Mouse (Mus musculus): ENCODE results near the gene Abi3bp.

Gene Abi3bp

DNA sequence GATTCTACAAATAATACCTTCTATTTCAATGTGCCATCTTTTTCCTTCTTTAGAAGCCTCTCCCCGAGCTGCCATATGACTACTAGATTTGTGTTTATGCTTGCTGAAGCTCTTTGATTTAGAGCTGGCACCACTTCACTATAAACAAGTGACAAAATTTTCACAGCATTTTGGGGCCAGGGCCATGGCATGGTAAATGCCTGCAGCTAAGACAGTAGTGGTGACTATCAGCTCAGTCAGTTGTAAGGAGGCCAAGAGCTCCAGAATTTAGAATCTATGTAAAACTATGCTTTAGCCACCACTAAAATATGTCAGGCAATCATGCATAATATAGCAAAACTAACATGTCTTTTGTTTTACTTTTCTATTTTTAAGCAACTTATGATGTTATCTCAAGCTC lies 124.7 kb downstream of the Abi3bp start:
- Histone ChIP-seq H3K36me3 (ENCODE audit: control insufficient read depth, insufficient read depth, low read length, poor library complexity, severe bottlenecking) (no peaks in the 10 kb centered on the region), H3K27me3 (ENCODE audit: control insufficient read depth, insufficient read depth, low read length, poor library complexity, severe bottlenecking) (no peaks in the 10 kb centered on the region)
- DNase-seq (ENCODE audit: low read depth, low spot score), result no peak

DNA sequence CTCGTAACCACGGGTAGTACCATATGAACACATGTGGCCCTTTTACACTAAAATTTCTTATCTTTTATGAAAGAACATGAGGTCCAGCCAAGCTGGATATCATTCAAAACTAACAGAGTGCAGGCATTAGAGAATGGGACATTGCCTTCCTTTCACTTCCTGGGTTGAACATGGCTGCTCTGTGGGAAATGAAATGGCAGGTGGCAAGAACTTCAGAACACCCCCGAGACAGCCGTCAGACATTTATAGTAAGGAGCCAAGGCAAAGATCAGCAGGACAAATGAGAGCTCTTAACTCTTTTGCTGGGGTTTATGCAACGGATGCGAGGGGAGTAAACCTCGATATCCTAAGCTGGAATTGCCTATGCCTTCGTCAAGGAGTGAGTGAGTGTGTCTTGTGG lies 132.9 kb downstream of the Abi3bp start:
- Histone ChIP-seq H3K27me3 (ENCODE audit: control insufficient read depth, insufficient read depth, low read length, poor library complexity, severe bottlenecking) (no peaks in the 10 kb centered on the region), H3K36me3 (ENCODE audit: control insufficient read depth, insufficient read depth, low read length, poor library complexity, severe bottlenecking) (no peaks in the 10 kb centered on the region)
- DNase-seq (ENCODE audit: low read depth, low spot score), result no peak

DNA sequence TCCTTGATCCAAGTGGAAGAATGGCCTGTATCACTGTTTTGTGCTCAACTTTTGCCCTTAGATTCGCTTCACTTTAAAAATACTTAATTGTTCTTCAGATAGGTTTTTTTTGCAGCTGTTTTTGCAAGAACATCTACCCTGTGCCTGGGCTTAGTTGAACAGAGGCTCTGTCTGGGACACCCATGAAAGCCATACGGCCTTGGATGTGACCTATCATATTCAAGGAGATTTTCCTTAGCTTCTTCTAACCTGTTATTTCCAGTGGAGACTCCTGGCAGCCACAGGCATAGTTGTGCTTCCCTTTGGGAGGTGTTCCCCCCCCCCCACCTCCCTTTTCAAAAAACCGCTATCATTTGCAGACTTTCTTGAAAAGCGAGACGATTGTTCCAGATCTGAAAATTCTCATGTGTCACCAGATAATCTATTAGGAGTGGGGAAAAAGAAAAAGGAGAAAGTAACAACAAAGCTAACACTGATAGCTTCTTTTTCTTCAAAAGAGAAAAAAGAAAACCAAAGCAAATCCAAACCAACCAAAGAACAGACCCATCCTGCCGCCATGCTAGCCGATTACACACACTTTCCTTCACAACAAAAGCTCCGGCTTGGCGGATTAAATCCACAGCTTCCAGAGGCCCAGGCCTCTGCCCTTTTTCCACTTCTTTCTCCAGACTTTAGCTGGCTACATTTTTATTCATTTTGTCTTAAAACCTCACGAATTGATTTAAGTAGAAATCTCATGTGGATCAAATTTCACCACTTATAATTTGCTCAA lies 133.6 kb downstream of the Abi3bp start:
- DNase-seq (ENCODE audit: low read depth, low spot score), result no peak
- H3K27me3 ChIP-seq (ENCODE audit: control insufficient read depth, insufficient read depth, low read length, poor library complexity, severe bottlenecking), result no peaks in the 10 kb centered on the region
- H3K36me3 ChIP-seq (ENCODE audit: control insufficient read depth, insufficient read depth, low read length, poor library complexity, severe bottlenecking), result no peaks in the 10 kb centered on the region

DNA sequence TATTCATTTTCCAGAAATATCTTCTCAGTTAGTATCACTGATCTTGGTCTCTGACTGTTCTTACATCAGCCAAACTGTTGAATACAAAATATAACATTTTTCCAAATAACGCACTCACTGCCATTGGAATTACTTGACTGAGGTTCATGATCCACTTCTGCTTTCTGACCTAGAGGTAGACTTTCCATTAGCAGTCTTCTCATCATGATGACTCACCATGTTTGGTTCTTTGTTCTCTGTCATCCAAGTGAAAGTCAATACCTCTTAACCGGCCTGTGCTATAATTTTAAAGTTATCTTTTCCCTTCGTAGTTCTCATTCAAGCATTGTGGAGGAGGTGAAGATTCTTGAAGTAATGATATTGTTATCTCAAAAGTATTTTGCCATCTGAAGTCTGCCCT lies 160.9 kb downstream of the Abi3bp start:
- DNase-seq (ENCODE audit: low read depth, low spot score), result no peak
- Histone ChIP-seq H3K36me3 (ENCODE audit: control insufficient read depth, insufficient read depth, low read length, poor library complexity, severe bottlenecking) (no peaks in the 10 kb centered on the region), H3K27me3 (ENCODE audit: control insufficient read depth, insufficient read depth, low read length, poor library complexity, severe bottlenecking) (no peaks in the 10 kb centered on the region; the same call in 1 of the 2 replicates)

DNA sequence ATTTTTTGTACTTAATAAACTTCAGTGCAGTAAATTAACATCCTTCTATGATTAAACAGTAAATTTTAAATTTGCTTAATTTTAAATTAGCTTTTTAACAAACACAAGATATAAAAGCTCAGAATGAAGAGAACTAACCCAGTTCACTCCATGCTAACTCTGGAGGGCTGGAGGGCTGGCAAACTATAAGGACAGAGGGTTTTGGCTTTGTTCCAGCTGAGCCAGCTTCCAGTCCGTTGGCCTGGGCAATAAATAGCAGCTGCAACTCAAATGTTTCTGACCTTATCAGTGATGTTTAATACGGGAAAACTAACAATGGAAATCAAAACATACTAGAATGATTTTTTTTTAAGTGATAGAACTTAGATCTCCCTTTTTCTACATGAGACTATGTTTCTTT lies 167.6 kb downstream of the Abi3bp start:
- H3K27me3 ChIP-seq (ENCODE audit: control insufficient read depth, insufficient read depth, low read length, poor library complexity, severe bottlenecking), result no peaks in the 10 kb centered on the region; the same call in 1 of the 2 replicates
- no peak for DNase-seq (ENCODE audit: low read depth, low spot score)
- H3K36me3 ChIP-seq (ENCODE audit: control insufficient read depth, insufficient read depth, low read length, poor library complexity, severe bottlenecking), result no peaks in the 10 kb centered on the region

DNA sequence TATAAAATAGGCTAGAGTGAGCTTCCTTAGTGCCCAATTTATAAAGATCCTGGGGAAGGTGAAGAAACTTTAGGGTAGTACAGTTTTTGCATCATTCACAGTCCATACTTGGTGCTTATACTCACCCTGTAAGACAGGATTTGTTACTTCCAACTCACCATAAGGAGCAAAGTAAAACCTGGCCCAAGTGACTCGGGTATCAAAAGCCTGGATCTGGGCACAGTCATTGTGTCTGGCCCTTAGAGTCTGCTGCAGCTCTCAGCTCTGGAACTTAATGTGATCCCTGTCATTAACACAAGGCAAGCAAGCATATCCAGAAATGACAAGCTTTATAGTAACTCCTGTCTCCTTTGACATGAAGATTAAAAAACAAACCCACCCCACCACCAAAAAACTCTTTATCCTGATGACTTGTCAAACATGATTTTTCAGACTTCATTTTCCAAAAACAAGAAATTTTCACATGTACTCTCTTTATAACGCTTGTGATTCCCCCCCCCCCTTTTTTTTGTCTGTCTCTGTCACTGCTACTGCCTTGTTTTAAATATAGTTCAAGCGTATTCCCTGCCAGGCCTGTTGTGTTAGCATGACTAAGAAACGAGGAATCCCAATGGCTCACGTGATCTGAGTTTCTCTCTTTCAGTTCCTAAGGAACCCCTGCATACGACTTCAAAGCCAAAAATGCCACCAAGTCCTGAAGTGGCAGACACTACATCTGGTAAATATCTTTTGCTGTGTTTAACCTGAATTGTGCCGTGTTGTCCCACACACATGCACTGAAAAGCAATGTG lies 168.9 kb downstream of the Abi3bp start:
- no peaks in the 10 kb centered on the region for H3K36me3 ChIP-seq (ENCODE audit: control insufficient read depth, insufficient read depth, low read length, poor library complexity, severe bottlenecking)
- DNase-seq (ENCODE audit: low read depth, low spot score), result no peak
- H3K27me3 ChIP-seq (ENCODE audit: control insufficient read depth, insufficient read depth, low read length, poor library complexity, severe bottlenecking), result no peaks in the 10 kb centered on the region; the same call in 1 of the 2 replicates

DNA sequence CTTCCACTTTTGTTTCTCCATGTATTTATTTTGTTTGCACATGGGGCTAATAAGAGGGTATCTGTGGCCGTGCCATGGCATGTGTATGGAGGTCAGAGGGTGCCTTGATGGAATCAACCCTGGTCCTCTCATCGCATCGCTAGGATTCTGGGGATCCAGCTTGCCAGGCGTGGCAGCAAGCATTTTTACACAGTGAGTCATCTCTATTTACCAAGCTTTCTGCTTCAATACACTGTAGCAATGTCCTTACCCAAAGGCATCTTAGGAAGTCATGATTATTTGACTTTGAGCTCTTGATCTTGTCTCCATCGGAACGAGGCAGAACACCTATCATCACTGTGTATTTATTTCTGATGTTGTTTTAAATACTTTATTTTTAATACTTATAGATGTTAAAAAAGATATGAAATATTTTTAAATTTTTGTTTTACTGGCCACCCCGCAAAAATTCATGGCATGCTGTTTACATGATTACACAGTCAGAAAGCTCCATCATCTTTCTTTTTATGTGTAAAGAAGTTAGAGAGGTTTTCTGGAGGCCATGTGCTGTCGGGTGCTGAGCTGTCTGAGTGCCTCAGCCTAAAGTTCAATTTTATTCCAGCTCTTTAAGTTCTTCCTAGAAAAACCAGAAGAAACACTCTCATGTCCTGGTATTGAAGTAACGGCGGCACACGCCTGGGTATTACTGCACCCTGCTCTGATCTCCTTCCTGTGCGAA lies 177.7 kb downstream of the Abi3bp start:
- H3K36me3 ChIP-seq (ENCODE audit: control insufficient read depth, insufficient read depth, low read length, poor library complexity, severe bottlenecking), result no peaks in the 10 kb centered on the region
- H3K27me3 ChIP-seq (ENCODE audit: control insufficient read depth, insufficient read depth, low read length, poor library complexity, severe bottlenecking), result no peaks in the 10 kb centered on the region

DNA sequence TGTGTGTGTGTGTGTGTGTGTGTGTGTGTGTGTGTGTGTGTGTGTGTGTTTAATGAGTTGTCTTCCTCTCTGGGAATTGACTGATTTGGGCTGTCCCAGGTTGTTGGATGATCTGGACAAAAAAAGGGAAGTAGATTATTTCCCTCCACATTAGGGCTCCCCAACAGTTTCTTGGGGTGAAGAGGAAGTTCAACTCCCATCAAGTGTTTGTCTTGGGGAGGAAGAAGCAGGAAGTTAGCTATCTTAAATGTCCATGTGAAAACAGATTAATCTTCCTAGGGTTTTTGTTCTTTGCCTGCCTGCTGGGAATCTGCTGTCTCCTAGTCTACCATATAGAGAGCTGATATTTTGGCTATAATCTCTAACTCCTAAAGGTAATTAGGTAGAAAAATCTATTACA lies 181.2 kb downstream of the Abi3bp start:
- no peaks in the 10 kb centered on the region for H3K27me3 ChIP-seq (ENCODE audit: control insufficient read depth, insufficient read depth, low read length, poor library complexity, severe bottlenecking)
- no peaks in the 10 kb centered on the region for H3K36me3 ChIP-seq (ENCODE audit: control insufficient read depth, insufficient read depth, low read length, poor library complexity, severe bottlenecking)

More for the DNA sequence above, 177.7 kb downstream of the Abi3bp start:
- DNase-seq (ENCODE audit: low read depth, low spot score), result no peak

DNA sequence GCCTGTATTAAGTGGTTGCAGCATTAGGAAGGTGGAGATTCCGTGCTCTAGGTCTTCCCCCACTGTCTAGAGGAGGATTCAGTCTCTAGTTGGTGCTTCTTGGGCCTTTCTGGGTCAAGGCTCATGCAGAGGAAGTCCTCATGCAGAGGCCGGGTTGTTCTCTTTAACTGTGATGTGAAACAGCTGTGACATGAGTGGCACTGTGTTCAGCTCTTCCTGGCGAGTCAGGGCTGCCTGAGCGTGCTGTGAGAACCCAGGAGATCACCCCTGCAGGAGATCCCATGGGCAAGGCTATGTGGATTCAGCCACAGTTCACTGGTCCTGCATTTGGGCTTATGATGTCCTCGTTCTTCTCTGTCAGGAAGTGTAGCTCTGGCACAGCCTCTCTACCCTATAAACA lies 191.8 kb downstream of the Abi3bp start:
- no peak for DNase-seq (ENCODE audit: low read depth, low spot score)
- H3K36me3 ChIP-seq (ENCODE audit: control insufficient read depth, insufficient read depth, low read length, poor library complexity, severe bottlenecking), result no peaks in the 10 kb centered on the region

More for the DNA sequence above, 181.2 kb downstream of the Abi3bp start:
- no peak for DNase-seq (ENCODE audit: low read depth, low spot score)

DNA sequence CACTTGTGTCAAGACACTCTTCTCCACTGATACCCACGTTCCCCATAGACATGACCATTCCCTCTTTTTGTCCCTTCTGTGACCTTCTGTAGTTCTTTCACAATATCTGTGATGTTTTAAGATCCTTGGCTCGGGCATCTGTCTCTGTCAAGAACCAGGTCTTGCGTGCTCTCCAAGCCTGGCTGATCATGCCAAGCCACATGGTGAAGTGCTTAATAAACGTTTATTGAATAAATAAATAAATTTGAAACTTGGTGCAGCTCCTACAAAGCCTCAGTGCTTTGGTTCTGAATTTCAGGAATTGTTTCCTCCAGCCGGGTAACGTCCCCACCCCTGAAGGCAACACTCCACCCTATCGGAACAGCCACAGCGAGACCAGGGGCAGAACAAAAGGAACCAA lies 193.3 kb downstream of the Abi3bp start:
- no peak for DNase-seq (ENCODE audit: low read depth, low spot score)
- no peaks in the 10 kb centered on the region for H3K36me3 ChIP-seq (ENCODE audit: control insufficient read depth, insufficient read depth, low read length, poor library complexity, severe bottlenecking)
- H3K27me3 ChIP-seq (ENCODE audit: control insufficient read depth, insufficient read depth, low read length, poor library complexity, severe bottlenecking), result no peaks in the 10 kb centered on the region

More for the DNA sequence above, 191.8 kb downstream of the Abi3bp start:
- no peaks in the 10 kb centered on the region for H3K27me3 ChIP-seq (ENCODE audit: control insufficient read depth, insufficient read depth, low read length, poor library complexity, severe bottlenecking)

DNA sequence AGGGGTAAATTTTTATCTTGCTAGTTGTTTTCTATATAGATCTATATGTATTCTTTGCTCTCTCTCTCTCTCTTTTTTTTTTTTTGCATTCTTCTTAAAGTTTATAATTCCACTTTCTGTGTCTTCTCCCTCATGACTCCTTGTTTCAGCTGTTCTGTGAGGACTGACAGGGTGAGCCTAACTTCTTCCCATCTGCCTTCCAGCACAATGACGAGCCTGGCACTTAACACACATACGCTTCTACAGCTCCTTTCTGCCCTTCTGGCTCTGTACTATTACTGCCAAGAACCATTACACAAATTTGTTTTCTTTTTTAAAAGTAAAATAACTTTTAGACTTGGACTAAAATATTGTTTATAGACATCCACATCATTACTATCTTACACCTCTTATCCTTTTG lies 195.7 kb downstream of the Abi3bp start:
- H3K36me3 ChIP-seq (ENCODE audit: control insufficient read depth, insufficient read depth, low read length, poor library complexity, severe bottlenecking), result no peaks in the 10 kb centered on the region
- no peaks in the 10 kb centered on the region for H3K27me3 ChIP-seq (ENCODE audit: control insufficient read depth, insufficient read depth, low read length, poor library complexity, severe bottlenecking)
- no peak for DNase-seq (ENCODE audit: low read depth, low spot score)

DNA sequence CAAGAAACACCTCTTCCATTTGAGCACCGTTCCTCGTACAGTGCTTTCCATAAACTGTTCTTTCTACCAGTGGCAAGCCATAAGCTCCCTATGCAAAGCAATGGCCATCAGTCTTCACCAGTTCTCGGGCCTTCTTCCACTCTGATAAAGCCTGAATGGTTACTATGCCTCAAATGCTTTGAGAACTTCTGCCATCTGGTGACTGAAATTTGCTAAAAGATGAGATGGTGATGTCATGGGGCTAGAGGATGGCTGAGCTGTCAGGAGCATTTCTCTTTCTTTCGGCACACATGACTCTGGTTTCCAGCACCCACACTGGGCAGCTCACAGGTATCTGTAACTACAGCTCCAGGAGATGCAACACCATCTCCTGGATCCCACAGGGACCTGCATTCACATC lies 199.5 kb downstream of the Abi3bp start:
- DNase-seq (ENCODE audit: low read depth, low spot score), result no peak
- Histone ChIP-seq H3K27me3 (ENCODE audit: control insufficient read depth, insufficient read depth, low read length, poor library complexity, severe bottlenecking) (no peaks in the 10 kb centered on the region), H3K36me3 (ENCODE audit: control insufficient read depth, insufficient read depth, low read length, poor library complexity, severe bottlenecking) (no peaks in the 10 kb centered on the region)

DNA sequence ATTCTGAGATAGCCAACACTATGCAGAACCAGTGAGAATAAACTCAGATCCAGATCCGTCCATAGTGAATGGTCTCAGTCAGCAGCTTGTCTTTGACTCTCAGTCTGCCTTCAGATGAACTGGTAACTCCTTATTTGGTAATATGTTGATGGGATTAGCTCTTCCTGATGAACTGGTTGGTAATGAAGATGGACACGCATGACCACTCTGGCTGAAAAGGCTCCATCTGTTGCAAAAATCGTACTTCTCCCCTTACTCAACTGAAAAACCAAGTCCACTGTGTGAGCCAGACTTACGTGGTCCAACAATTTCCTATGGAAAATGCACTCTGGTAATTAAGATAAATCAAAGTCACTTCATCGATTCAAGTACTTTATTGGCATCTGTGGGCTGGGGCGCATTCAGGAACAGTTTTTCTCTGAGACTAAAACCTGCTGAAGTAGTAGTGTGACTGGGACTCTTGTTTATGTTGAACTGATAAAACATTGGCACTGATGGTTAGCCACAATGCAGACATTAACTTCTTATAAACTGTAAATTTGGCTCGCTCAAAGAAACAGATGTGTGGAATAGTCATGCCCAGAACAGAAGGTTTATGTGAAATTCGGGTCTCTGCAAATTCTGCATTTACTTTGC lies 203.4 kb downstream of the Abi3bp start:
- H3K36me3 ChIP-seq (ENCODE audit: control insufficient read depth, insufficient read depth, low read length, poor library complexity, severe bottlenecking), result no peaks in the 10 kb centered on the region

DNA sequence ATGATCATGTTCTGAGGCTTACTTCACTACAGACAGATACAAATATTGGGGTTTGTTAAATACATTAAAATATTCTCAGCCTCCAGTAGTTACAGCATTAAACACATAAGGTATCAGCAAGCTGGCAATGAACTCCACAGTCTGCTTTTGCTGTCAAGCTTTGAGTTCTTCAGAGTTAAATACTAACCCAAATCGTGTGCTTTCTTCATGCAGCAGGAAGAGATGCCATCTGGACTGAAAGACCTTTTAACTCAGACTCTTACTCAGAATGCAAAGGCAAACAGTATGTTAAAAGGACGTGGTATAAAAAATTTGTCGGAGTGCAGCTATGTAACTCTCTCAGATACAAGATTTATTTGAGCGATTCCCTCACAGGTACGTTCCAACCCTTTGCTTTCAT lies 209.1 kb downstream of the Abi3bp start:
- Histone ChIP-seq H3K36me3 (ENCODE audit: control insufficient read depth, insufficient read depth, low read length, poor library complexity, severe bottlenecking) (peaks cover 4% of the 10 kb centered on the region; the same call in 1 of the 2 replicates), H3K27me3 (ENCODE audit: control insufficient read depth, insufficient read depth, low read length, poor library complexity, severe bottlenecking) (no peaks in the 10 kb centered on the region)
- no peak for DNase-seq (ENCODE audit: low read depth, low spot score)

More for the DNA sequence above, 203.4 kb downstream of the Abi3bp start:
- no peaks in the 10 kb centered on the region for H3K27me3 ChIP-seq (ENCODE audit: control insufficient read depth, insufficient read depth, low read length, poor library complexity, severe bottlenecking)
- DNase-seq (ENCODE audit: low read depth, low spot score), result no peak
